39 mouse cellular contexts compared by ENCODE assay signal in the genomic region with DNA sequence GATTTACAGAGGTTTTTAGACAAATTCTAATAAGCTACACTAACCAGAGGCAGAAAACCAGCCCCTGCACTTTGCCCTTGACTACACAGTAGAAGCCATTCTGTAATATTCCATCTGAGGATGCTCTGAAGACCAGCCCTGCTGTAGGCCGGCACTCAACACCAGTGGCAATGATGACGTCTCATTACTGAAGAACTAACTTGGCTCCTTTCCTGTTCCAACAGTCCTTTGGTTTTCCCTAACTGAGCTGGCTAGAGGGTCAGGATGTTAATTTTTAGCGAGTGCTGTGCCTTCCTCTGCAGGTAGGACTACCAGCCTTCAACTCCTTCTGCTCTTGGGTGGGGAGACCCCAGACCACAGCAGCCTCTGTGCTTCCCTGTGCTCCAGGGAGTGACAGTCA. TPM values are rescaled to one million over a fixed set of nuclear protein-coding genes. Genes with fewer than 3 reads are reported as not detected.
DNase-seq lines count a peak whose midpoint lies in the region; ATAC-seq and TF ChIP-seq lines count a peak whose summit lies in the region.
"Had no signal": no experiment of that assay in that cellular context is flagged by ENCODE, and none has a peak within 500 bp of the region (broad histone marks: within the 10 kb centered on the region; RNA-seq: fewer than 3 reads in every experiment).

No protein-coding gene starts in this region.

- no peaks in the 10 kb centered on the region for H3K27me3 ChIP-seq in kidney, adult 2 months (replicated peaks; ENCODE audit: control insufficient read depth, insufficient read depth, low read length)
- H3K27me3 ChIP-seq in lung, embryonic 15.5 days, result no peaks in the 10 kb centered on the region
- no peaks in the 10 kb centered on the region for H3K27me3 ChIP-seq in heart, adult 2 months (ENCODE audit: control insufficient read depth, insufficient read depth, low read length)
- H3K27me3 ChIP-seq: embryonic facial prominence, embryonic 15.5 days; forebrain, embryonic 13.5 days; intestine, embryonic 15.5 days; kidney, embryonic 15.5 days; neural tube, embryonic 15.5 days had no signal

- no peak for TF ChIP-seq POLR2A in kidney, adult 2 months (IDR thresholded peaks at IDR 0.05; ENCODE audit: low read depth, low read length)
- TF ChIP-seq POLR2A in heart, adult 2 months (IDR thresholded peaks at IDR 0.05; ENCODE audit: insufficient read depth, low read depth, low read length), result no peak

- ATAC-seq in lung, embryonic 15.5 days (ENCODE audit: borderline replicate concordance, extremely low read depth, low FRiP score, low TSS enrichment), result 0 out of 2 replicates have a peak, but pooled peaks have one; percentile 13
- ATAC-seq: activated CD4-positive, CD25-positive, alpha-beta regulatory T cell, adult 4 months; CD4-positive, CD25-positive, alpha-beta regulatory T cell, adult 4 months; forebrain, embryonic 13.5 days; hindbrain, postnatal 0 days; intestine, embryonic 15.5 days had no signal

- intact Hi-C loops in heart, adult 2 months (cut with DNase I), result no loop called here

- no peak overlapping the region for H3K4me3 ChIP-seq in kidney, adult 2 months (ENCODE audit: insufficient read depth, low read depth, low read length)
- no peak overlapping the region for H3K4me3 ChIP-seq in lung, embryonic 15.5 days
- no peak overlapping the region for H3K4me3 ChIP-seq in heart, adult 2 months
- H3K4me3 ChIP-seq: embryonic facial prominence, embryonic 15.5 days; forebrain, embryonic 13.5 days; intestine, embryonic 15.5 days; kidney, embryonic 15.5 days; neural tube, embryonic 15.5 days had no signal

- peak; percentile 72 for DNase-seq in kidney, adult 2 months
- DNase-seq in kidney, adult 11 months, result no peak
- DNase-seq in lung, postnatal 25 days (ENCODE audit: low spot score), result no peak
- DNase-seq in ZHBTc4 (ENCODE audit: low read depth, low spot score), result peak; percentile 15
- DNase-seq in lung, postnatal 36 days, result peak; percentile 42
- DNase-seq in heart, adult 2 months, result no peak
- DNase-seq: adrenal gland, adult 8-10 months; cerebellum, adult 2 months; cerebellum, postnatal 14 days; gastrocnemius, postnatal 25 days; heart, adult 11 months; heart, postnatal 14 days; layer of hippocampus, adult 9-11 months; liver; midbrain, embryonic 14.5 days; retina, postnatal 1 day; right cerebral cortex, postnatal 14 days; thymus, postnatal 4 days had no signal

- no peaks in the 10 kb centered on the region for H3K79me2 ChIP-seq in heart, adult 2 months (replicated peaks; ENCODE audit: control insufficient read depth, insufficient read depth, low read length)

- no peak for TF ChIP-seq EP300 in heart, adult 2 months (IDR thresholded peaks at IDR 0.05; ENCODE audit: insufficient read depth, low read depth, low read length)

- H3K4me2 ChIP-seq in lung, embryonic 15.5 days, result no peak overlapping the region
- H3K4me2 ChIP-seq: embryonic facial prominence, embryonic 15.5 days; forebrain, embryonic 13.5 days; intestine, embryonic 15.5 days; kidney, embryonic 15.5 days; neural tube, embryonic 15.5 days had no signal

- no peak for TF ChIP-seq CTCF in kidney, adult 2 months (conservative IDR thresholded peaks at IDR 0.05; ENCODE audit: insufficient read depth, insufficient read length, low read depth, low read length)
- TF ChIP-seq CTCF in heart, adult 2 months (IDR thresholded peaks at IDR 0.05), result no peak

- H3K27ac ChIP-seq in kidney, adult 2 months (ENCODE audit: insufficient read depth, low read depth, low read length), result no peak overlapping the region
- H3K27ac ChIP-seq in lung, embryonic 15.5 days, result peak overlapping the region; percentile 81
- no peak overlapping the region for H3K27ac ChIP-seq in heart, adult 2 months
- H3K27ac ChIP-seq: embryonic facial prominence, embryonic 15.5 days; forebrain, embryonic 13.5 days; hindbrain, postnatal 0 days; intestine, embryonic 15.5 days; kidney, embryonic 15.5 days; liver, embryonic 14.5 days; macrophage; neural tube, embryonic 15.5 days had no signal

- no peak overlapping the region for H3K9ac ChIP-seq in lung, embryonic 15.5 days
- no peak overlapping the region for H3K9ac ChIP-seq in heart, adult 2 months (ENCODE audit: low read depth, low read length)
- H3K9ac ChIP-seq: embryonic facial prominence, embryonic 15.5 days; forebrain, embryonic 13.5 days; intestine, embryonic 15.5 days; kidney, embryonic 15.5 days; liver, embryonic 14.5 days; neural tube, embryonic 15.5 days had no signal

- H3K9me3 ChIP-seq in lung, embryonic 15.5 days, result no peaks in the 10 kb centered on the region
- H3K9me3 ChIP-seq: forebrain, embryonic 13.5 days; intestine, embryonic 15.5 days; kidney, embryonic 15.5 days; neural tube, embryonic 15.5 days had no signal

- H3K36me3 ChIP-seq in kidney, adult 2 months (ENCODE audit: control insufficient read depth, insufficient read depth, low read length), result no peaks in the 10 kb centered on the region
- H3K36me3 ChIP-seq in lung, embryonic 15.5 days, result no peaks in the 10 kb centered on the region
- no peaks in the 10 kb centered on the region for H3K36me3 ChIP-seq in heart, adult 2 months (ENCODE audit: control insufficient read depth, insufficient read depth, low read length)
- H3K36me3 ChIP-seq: embryonic facial prominence, embryonic 15.5 days; intestine, embryonic 15.5 days; kidney, embryonic 15.5 days; neural tube, embryonic 15.5 days had no signal

- H3K4me1 ChIP-seq in kidney, adult 2 months (ENCODE audit: control insufficient read depth, insufficient read depth, low read length), result 0 out of 2 replicates have a peak, but pooled peaks cover 4% of the 10 kb centered on the region
- H3K4me1 ChIP-seq in lung, embryonic 15.5 days, result peaks cover 4% of the 10 kb centered on the region
- H3K4me1 ChIP-seq in heart, adult 2 months (ENCODE audit: control insufficient read depth, insufficient read depth, low read length), result no peaks in the 10 kb centered on the region
- H3K4me1 ChIP-seq: embryonic facial prominence, embryonic 15.5 days; forebrain, embryonic 13.5 days had no signal

- 29% methylated on average over 3 of the region's 3 CpGs for WGBS in kidney, adult 2 months
- WGBS in lung, embryonic 15.5 days, result 26% methylated on average over 3 of the region's 3 CpGs
- WGBS in heart, adult 2 months, result 51% methylated on average over 3 of the region's 3 CpGs

RNA-seq across cellular contexts. Expression of gene Spp2, which starts 47.9 kb away (rescaled TPM):
- 1,106 and 1,181 TPM in 2 replicates for polyA plus RNA-seq in kidney, adult 2 months (2012; rRNA removed)
- polyA plus RNA-seq in lung, embryonic 15.5 days (2015; fragmentation: Nextera tagmentation; extraction: Ambion mirVana), result 0.75 and 2.5 TPM in 2 replicates
- not detected for total RNA-seq in heart, adult 2 months (2021)
- not detected in 2 replicates for polyA plus RNA-seq in heart, adult 2 months (2012; rRNA removed)
- total RNA-seq: adrenal gland, adult 8-10 months; gastrocnemius, adult 18-20 months; gastrocnemius, postnatal 25 days; heart, postnatal 14 days; hindbrain, postnatal 0 days; left cerebral cortex, postnatal 14 days; megakaryocyte-erythroid progenitor cell, adult 5-6 weeks had no signal
- polyA plus RNA-seq: activated CD4-positive, CD25-positive, alpha-beta regulatory T cell, adult 4 months; CD4-positive, CD25-positive, alpha-beta regulatory T cell, adult 4 months; embryonic facial prominence, embryonic 15.5 days; forebrain, embryonic 13.5 days; heart, embryonic 14.5 days; hindbrain, embryonic 11.5 days; limb, embryonic 11.5 days; macrophage; neural tube, embryonic 15.5 days; small intestine, adult 2 months; testis, adult 2 months had no signal

RNA-seq across cellular contexts. Expression of gene Glrp1, which starts 55.2 kb away (rescaled TPM):
- polyA plus RNA-seq in kidney, adult 2 months (2012; rRNA removed), result not detected in 2 replicates
- polyA plus RNA-seq in lung, embryonic 15.5 days (2015; fragmentation: Nextera tagmentation; extraction: Ambion mirVana), result 0.15 and 0.29 TPM in 2 replicates
- total RNA-seq in heart, adult 2 months (2021), result under 1 TPM in 1 of 2 experiments, not detected in 1; 0.16 TPM
- 0.08 TPM in 1 of 2 replicates, not detected in the other for polyA plus RNA-seq in heart, adult 2 months (2012; rRNA removed)
- total RNA-seq: adrenal gland, adult 8-10 months; adrenal gland, postnatal 4 days; gastrocnemius, adult 18-20 months; gastrocnemius, postnatal 25 days; heart, postnatal 14 days; hindbrain, postnatal 0 days; left cerebral cortex, postnatal 14 days had no signal
- polyA plus RNA-seq: activated CD4-positive, CD25-positive, alpha-beta regulatory T cell, adult 4 months; CD4-positive, CD25-positive, alpha-beta regulatory T cell, adult 4 months; forebrain, embryonic 13.5 days; hindbrain, embryonic 11.5 days; hindbrain, postnatal 0 days; intestine, embryonic 15.5 days; kidney, embryonic 15.5 days; limb, embryonic 11.5 days; midbrain, embryonic 14.5 days; neural tube, embryonic 15.5 days; small intestine, adult 2 months; stomach, embryonic 14.5 days had no signal

Comparison
In these comparisons a context has a peak if more than half of its experiments do, and no peak if none do; other contexts are left out.
1. DNase-seq: peak in kidney, adult 2 months (single experiment), ZHBTc4 (single experiment) and lung, postnatal 36 days (single experiment); none in kidney, adult 11 months (single experiment), lung, postnatal 25 days (single experiment) and heart, adult 2 months (0 of 2).
2. RNA of gene Spp2, which starts 47.9 kb away (polyA plus RNA-seq): 1,106 to 1,181 TPM in kidney, adult 2 months; 0.75 to 2.5 TPM in lung, embryonic 15.5 days and not detected in heart, adult 2 months; every median in the first group is over 100 times any median in the second.